Mouse (Mus musculus) layer of hippocampus, postnatal 10 days (tissue): ENCODE data around the gene Syngr3. TPM values are rescaled to one million over a fixed set of nuclear protein-coding genes. Genes with fewer than 3 reads are reported as not detected.

Experiments
- DNase-seq, 2 experiments: peaks; one replicate each; pipeline ENCODE4 v3.0.0; 2021; ENCODE audit warnings: low spot score in 2 of 2
- total RNA-seq, 2 experiments: library from RNA; stranded (reverse); gene quantifications; 2 replicates each; pipeline ENCODE4 v1.2.3; 2021

Gene Syngr3
- total RNA-seq, 2 experiments from 2014 or later = 211 to 212 TPM

DNA sequence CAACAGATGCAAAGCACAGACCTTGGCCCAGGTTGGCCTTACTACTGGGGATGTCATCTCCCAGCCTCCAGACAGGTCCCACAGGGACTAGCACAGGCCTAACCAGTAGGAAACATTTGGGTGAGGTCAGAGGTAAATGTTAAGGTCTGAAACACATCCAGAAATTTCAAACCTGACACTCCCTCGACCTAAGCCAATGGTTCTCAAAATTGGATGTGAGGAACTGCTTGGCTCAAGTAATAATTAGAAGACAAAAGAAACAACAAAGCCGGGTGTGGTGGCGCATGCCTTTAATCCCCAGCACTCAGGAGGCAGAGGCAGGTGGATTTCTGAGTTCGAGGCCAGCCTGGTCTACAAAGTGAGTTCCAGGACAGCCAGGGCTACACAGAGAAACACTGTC, 43.4 kb downstream of the Syngr3 start:
- no peak for DNase-seq

DNA sequence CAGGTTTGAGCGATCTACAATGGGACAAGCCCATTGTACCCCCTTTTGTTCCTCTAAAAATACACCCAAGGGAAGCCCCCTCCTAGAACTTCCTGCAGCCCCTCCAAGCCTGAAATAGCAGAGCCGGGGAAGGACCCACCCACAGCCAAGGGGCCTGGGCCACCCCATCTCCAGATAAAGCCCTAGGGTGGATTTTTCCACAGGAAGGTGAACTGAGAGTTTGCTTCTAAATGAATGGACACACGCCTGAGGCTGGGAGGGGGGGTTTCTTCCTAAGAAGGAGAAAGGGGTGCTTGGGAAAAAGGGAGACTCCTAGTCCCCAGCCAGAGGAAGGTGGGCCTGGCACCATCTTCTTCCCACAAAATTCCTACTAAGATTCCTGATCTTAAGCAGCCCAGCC, 43.8 kb downstream of the Syngr3 start:
- DNase-seq = no peak

DNA sequence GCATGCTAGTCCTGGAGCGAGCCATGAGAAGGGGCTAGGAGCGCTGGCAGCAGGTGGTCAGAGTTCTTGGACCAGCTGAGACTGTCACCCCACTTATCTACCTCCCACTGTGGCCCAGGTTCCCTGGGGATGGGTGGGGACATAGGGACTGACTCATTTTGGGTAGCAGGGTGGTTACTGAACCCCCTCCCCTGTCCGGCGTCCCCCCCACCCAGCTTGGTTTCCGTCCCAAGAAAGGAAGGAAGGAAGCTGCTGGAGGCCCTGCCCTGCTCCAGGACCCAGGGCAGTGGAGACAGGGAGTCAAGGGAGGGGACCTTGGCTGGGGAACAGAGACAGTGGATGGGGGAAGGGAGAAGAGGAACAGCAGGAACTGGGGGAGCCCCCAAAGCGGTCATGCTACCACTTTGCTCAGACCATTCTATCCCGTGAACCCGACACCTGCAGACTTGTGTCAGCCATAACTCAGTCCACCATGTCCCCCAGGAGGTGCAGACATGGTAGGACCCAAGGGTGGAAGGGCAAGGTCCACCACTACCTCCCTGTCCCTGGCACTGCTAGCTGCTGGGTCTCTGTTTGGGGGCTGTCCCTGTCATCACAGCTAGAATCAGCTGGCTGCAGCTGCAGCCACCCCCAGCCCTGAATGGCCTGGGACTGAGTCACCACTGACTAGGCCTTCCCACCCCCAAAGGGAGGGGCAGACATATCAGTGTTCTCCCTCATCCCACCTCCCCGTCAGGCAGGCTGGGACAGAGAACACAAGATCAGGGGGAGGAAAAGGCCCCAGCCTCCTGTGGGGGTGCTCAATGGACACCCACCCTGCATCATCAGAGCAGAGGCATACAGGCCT, 44.7 kb downstream of the Syngr3 start:
- DNase-seq = no peak

DNA sequence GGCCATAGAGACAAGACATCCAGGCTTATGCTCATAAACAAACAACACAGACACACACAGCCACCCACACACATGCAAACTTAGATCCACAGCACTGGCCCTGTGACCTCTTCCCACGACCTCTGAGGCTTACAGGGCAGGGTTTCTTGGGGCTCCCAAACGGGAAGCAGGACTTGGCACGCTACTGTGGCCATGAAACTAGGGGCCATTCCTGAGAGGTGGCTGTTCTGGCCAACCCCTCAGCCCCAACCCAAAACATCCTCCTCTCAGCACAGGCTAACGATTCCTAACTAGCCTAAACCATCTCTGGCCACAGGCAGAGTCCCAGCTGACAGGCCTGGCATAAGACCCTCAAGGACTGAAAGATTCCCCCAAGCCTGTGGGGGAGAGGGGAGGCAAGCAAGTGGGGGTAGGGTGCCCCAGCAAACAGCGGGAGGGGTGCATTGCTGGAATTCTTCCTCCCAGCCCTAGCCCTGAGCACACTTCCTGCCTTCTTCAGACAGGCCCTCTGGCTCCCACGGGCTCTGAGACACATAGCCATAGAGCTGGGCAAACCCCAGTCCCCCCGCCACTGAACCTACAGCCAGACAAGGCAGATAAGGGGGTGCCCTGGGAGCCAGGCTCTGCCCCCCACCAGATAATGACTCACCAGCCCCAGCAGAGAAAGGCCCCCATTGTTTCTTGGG, 45.6 kb downstream of the Syngr3 start:
- DNase-seq = no peak

DNA sequence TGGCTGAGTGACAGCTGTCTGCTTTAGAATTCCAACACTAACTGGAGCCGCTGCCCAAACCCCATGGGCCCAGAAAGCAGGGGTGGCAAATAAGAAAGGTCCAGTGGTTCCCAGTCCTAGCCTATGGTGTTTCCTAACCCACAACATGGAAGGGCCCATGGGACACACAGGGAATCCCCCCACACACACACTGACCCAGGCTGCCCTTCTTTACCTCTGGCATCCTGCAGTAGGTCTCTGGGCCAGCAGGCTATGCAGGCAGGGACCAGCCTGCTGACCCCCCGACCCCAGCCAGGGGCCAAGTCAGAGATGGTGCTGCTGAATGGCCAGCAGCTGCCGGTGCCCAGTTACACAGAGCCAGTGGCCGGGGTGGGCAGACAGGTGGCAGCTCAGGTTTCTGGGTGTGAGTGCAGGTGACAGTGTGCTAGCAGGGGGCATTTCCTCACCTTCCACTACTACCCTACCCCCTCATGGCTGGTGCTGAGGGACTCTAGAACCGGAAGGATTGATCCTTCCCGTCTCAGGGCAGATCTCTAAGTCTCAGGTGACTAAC, 46.9 kb downstream of the Syngr3 start:
- DNase-seq = no peak

DNA sequence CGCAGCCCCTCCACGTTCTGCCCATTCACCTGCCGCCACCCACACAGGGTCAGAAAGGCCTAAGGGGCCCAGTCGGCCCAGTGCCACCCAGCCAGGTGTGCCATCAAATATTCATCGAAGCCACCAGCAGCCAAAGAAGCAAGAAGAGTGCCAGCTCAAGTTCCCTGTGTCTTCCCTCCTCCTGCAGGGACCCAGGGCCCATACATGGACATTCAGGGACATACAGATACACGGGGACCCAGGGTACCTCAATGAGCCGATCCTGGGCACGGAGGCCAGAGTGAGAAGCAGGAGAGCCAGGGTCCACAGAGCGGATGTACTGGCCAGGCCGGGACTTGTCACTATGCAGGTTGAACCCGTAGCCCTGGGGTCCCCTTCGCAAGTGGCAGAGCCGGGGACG, 47.8 kb downstream of the Syngr3 start:
- no peak for DNase-seq

DNA sequence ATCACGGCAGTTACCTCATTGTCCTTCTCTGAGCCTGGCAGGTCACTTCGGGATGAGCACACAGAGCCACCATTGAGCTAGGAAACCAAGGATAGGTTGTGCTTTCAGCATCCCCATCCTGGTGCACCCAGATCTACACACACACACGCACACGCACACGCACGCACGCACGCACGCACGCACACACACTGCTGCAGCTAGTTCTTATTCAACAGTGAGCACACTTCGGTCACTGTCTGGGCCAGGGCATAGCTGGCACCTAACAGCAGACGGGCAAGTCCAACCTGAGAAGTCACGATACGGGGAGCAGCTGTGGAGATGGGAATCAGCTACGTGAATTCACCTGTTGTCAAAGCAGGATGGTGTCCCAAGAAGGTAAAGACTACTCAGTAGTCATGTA, 49.2 kb downstream of the Syngr3 start:
- no peak for DNase-seq

DNA sequence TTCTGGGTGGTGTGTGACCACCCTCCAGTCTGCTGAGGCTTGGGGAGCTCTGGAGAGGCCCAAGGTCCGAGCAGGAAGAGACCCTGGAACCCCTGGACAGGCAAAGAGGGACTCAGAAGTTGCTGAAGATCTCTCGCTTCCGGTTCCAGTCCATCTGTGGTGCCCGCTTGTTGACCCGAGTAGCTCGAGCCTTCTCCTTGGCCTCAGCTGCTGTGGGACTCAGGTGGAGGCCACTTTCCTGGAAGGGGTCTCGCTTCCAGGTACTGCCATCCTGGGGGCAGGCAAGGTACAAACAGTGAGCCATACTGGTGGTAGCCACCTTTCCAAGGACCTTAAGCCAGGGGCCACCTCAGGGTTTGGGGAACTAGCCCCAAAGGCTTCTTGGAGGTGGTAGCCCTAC, 49.6 kb downstream of the Syngr3 start:
- DNase-seq = no peak

DNA sequence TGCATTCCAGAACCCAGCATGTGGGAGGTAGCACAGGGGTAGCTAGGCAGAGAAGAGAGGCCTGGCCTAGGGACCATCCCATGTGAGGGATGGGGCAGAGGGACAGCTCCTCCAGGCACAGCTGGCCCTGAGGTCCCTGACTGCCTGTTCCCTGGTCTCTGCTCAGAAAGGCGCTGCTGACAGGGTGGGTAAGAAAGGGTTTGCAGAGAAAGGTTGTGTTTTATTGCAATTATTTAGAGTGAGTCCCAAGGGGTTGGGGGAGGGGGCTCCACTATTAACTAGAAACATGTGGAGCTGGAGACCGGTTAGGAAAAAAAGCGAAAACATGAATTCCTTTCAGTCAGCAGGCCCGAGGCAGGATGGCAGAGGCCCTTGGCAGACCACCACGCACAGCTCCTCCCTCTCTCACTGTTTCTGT, 50.2 kb downstream of the Syngr3 start:
- DNase-seq = no peak

DNA sequence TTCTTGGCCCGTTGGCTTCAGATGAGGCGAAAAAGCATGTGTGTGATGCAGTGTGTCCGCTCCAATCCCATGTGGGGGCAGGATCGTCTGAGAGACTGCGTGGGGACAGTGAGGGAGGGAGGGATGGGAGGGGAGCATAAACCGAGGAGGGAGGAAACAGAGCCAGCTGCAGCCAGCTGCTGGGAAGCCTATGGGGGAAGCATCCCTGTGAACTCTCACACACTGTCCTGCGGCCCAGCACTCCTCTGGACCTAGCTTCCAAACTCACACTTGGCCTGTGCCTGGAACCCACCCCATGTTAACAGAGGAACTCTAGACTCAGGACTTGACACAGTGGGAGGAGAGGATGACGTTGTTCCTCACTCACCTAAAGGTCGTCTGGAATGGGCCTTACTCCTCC, 50.9 kb downstream of the Syngr3 start:
- DNase-seq = no peak

DNA sequence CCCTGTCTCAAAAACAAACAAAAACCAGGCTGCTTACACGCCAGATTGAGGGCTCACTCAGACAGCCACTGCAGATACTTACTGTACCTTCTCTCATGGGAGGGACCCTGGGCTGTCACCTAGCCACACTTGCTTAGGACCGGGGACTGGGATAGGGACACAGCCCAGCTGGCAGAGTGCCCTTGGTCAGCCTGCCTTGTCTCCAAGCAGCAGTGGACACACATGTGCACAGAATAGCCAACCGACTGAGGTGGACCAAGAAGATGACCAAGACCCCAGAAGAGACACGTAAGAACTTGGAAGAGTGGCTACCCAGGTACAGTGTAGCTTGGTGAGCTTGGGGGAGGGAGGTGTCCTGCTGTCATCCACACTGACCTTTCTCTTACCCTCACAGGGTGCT, 51.5 kb downstream of the Syngr3 start:
- DNase-seq = no peak

DNA sequence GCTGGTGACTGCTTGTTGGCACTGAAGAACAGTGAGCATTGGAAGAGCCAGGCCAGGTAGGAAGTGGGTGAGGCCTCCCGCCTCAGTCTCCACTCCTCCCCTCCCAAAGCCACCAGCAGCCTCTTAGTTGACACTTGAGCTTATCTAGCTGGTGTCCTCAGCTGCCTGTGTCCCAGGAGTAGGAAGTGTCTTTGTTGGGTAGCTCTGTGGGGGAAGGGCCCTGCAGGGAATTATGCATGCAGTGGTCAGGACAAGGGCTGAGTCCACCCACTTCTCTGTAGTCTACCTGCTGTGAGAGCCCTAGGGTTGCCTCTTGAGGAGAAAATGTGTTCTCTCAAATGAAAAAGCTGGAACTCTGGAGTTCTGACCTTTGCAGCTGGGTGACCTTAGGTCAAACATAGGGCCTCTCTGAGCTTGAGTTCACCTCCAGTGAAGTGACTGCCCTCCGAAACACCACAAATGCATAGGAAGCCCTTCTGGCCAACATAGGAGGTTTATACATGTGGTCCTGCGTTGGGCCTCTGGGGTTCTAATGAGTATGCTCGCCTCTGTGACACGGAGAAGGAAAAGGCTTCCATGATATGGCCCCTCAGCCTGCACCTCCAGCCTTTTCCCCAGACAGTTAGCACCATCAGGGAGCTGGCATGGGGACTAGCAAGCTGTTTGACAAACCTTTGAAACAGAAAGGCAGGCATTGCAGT, 52.8 kb downstream of the Syngr3 start:
- no peak for DNase-seq

DNA sequence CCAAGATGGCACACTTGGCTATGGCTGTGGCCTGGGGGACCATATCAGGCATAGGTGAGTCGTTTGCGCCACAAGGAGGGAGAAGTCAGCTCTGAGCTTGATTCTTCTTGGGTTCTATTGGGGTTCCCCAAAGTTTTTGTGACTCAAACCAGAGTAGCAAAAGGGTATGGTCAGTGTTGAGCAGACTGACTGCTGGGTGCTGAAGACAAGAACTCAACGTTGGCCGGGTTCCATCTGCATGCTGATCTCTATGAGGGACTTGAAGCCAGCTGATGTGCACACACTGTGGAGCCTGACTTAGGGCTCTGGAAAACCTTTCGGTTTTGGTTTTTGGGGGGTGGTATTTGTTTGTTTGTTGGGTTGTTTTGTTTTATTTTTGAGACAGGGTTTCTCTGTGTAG, 54.1 kb downstream of the Syngr3 start:
- no peak for DNase-seq

Other genes starting within 250 kb of the Syngr3 start
- 1 to 10 TPM; 6.9 to 7.5 TPM for gene Dnase1l2, start 246.8 kb downstream of the Syngr3 start, total RNA-seq
- 10 to 100 TPM; 30.0 to 33.3 TPM for gene E4f1, start 219.6 kb downstream of the Syngr3 start, total RNA-seq
- gene Pgp, start 219.6 kb downstream of the Syngr3 start, total RNA-seq = 10 to 100 TPM; 64.7 to 67.9 TPM
- gene Bricd5, start 216.1 kb downstream of the Syngr3 start, total RNA-seq = 1 to 10 TPM in 1 of 2 experiments, under 1 TPM in 1; 0.87 to 1.8 TPM
- 10 to 100 TPM; 29.1 to 30.8 TPM for gene Mlst8, start 210.9 kb downstream of the Syngr3 start, total RNA-seq
- 100 to 1,000 TPM; 170 to 175 TPM for gene Caskin1, start 201.4 kb downstream of the Syngr3 start, total RNA-seq
- gene Traf7, start 162.0 kb downstream of the Syngr3 start, total RNA-seq = 100 to 1,000 TPM; 110 to 112 TPM
- 10 to 100 TPM; 48.9 to 49.0 TPM for gene Rab26, start 155.7 kb downstream of the Syngr3 start, total RNA-seq
- 10 to 100 TPM; 61.6 to 91.2 TPM for gene Pkd1, start 140.1 kb downstream of the Syngr3 start, total RNA-seq
- gene Tsc2, start 57.3 kb downstream of the Syngr3 start, total RNA-seq = 100 to 1,000 TPM; 171 to 176 TPM
- 1 to 10 TPM; 4.9 to 7.8 TPM for gene Nthl1, start 57.3 kb downstream of the Syngr3 start, total RNA-seq
- 10 to 100 TPM; 48.5 to 49.4 TPM for gene Slc9a3r2, start 39.6 kb downstream of the Syngr3 start, total RNA-seq
- gene Npw, start 31.5 kb downstream of the Syngr3 start, total RNA-seq = 1 to 10 TPM; 1.3 to 1.6 TPM
- 10 to 100 TPM; 40.1 to 43.6 TPM for gene Zfp598, start 20.3 kb downstream of the Syngr3 start, total RNA-seq
- 10 to 100 TPM; 19.3 to 22.4 TPM for gene Gfer, start 6.2 kb upstream of the Syngr3 start, total RNA-seq
- 1 to 10 TPM; 4.8 to 5.0 TPM for gene Noxo1, start 6.3 kb upstream of the Syngr3 start, total RNA-seq
- 10 to 100 TPM; 28.5 to 34.3 TPM for gene Tbl3, start 17.7 kb upstream of the Syngr3 start, total RNA-seq
- not detected for gene Rnf151, start 28.1 kb upstream of the Syngr3 start, total RNA-seq
- 100 to 1,000 TPM; 563 to 651 TPM for gene Rps2, start 28.2 kb upstream of the Syngr3 start, total RNA-seq
- gene Ndufb10, start 34.5 kb upstream of the Syngr3 start, total RNA-seq = 100 to 1,000 TPM; 180 to 197 TPM
- under 1 TPM; 0.53 to 0.62 TPM for gene Rpl3l, start 37.9 kb upstream of the Syngr3 start, total RNA-seq
- 10 to 100 TPM; 46.7 to 47.5 TPM for gene Msrb1, start 46.7 kb upstream of the Syngr3 start, total RNA-seq
- gene Hs3st6, start 63.0 kb upstream of the Syngr3 start, total RNA-seq = under 1 TPM in 1 of 2 experiments, not detected in 1; 0.40 TPM
- gene Meiob, start 114.3 kb upstream of the Syngr3 start, total RNA-seq = not detected
- gene Hagh, start 150.2 kb upstream of the Syngr3 start, total RNA-seq = 10 to 100 TPM; 81.5 to 87.7 TPM
- gene Fahd1, start 160.4 kb upstream of the Syngr3 start, total RNA-seq = 10 to 100 TPM; 15.6 to 16.2 TPM
- not detected for gene Igfals, start 176.0 kb upstream of the Syngr3 start, total RNA-seq
- 10 to 100 TPM; 40.4 to 40.5 TPM for gene Nubp2, start 196.4 kb upstream of the Syngr3 start, total RNA-seq
- gene Spsb3, start 196.7 kb upstream of the Syngr3 start, total RNA-seq = 10 to 100 TPM; 36.4 to 36.9 TPM
- 10 to 100 TPM; 61.6 to 62.1 TPM for gene Eme2, start 205.1 kb upstream of the Syngr3 start, total RNA-seq
- gene Mrps34, start 205.2 kb upstream of the Syngr3 start, total RNA-seq = 10 to 100 TPM; 74.1 to 77.8 TPM
- gene Nme3, start 206.5 kb upstream of the Syngr3 start, total RNA-seq = 10 to 100 TPM; 40.8 to 44.2 TPM
- gene Mapk8ip3, start 247.0 kb upstream of the Syngr3 start, total RNA-seq = 100 to 1,000 TPM; 276 to 287 TPM